Mouse (Mus musculus) kidney, postnatal 4 days (tissue): ENCODE results near the gene Med29.
A peak's percentile ranks its signal among the peaks of the same experiment; 100 is the strongest.

Experiments used
- DNase-seq, 2 experiments: peaks; one replicate each; pipeline ENCODE4 v3.0.0; 2021; ENCODE audit warnings: mixed read lengths in 2 of 2

The Med29 gene

DNA sequence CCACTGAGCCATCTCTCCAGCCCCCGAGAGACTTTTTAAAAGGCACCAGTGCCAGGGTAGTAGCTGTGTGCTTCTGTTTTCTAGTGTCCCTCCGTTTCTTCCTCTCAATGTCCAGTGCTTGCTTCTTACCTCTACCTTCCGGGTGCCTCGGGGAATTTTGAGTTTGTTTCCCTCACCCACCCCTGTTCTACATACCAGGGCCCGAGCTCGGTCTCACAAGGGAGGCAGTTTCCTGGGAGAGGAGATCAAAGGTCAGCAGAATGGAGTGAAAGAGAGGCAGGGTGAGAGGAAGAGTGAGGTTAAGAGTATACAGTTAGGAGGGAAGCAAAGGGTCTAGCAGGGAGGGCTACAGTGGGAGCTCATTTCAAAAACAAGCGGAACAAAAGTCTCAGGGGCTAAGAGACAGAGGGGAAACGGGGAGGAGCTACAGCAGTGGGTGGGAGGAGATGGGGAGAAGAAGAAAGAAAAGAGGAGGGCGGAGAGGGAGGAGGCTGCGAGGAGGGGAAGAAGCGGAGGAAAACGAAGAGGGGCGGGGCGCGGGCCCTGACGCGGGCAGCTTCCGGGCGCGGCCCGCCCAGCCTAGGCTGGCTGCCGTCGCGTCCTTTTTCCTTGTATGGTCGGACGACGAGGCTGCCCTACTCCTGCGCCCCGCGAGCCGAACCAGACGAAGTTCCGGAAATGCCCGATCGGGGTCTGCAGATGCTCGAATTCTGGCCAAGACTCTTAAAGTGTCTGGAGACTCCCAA is 17.2 kb downstream of the Med29 start:
- peak; percentile 93 to 96 for DNase-seq

DNA sequence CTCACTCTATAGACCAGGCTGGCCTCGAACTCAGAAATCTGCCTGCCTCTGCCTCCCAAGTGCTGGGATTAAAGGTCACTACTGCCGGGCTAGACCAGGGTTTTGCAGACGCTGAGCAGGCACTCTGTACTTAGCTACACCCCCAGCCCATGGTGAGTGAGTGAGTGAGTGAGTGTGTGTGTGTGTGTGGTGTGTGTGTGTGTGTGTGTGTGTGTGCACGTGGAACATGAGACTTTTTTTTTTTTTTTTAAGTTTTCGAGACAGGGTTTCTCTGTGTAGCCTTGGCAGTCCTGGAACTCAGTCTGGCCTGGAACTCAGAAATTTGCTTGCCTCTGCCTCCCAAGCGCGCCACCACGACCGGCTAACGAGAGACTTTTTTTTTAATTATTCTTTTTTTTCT is 17.9 kb downstream of the Med29 start:
- peak in 1 of 2 experiments; percentile 30 for DNase-seq

DNA sequence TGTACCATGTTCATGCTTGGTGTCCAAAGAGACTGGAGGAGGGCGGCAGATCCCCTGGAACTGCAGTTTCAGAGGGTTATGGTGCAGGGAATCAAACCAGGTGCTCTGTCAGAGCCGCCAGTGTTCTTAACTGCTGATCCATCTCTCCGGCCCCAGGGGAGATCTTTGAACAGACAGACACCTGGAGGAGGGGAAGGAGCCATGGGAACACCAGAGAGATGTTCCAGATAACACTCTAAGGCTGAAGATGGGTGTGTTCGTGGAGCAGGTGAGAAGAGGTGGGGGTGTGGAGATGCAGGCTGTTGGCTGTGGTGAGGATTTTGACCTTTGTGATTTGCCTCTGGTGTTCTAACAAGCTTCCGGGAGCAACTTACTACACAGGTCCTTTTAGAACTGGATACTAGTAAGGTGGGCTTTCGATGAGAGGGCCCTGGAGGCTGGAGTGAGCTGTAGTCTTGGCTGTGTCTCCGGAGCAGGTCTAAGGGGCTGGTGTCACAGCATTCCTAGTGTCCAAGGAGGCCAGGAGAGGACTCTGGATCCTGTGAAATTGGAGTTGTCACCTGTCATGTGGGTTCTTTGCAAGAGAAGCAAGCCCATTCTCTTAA is 18.5 kb downstream of the Med29 start:
- no peak for DNase-seq

DNA sequence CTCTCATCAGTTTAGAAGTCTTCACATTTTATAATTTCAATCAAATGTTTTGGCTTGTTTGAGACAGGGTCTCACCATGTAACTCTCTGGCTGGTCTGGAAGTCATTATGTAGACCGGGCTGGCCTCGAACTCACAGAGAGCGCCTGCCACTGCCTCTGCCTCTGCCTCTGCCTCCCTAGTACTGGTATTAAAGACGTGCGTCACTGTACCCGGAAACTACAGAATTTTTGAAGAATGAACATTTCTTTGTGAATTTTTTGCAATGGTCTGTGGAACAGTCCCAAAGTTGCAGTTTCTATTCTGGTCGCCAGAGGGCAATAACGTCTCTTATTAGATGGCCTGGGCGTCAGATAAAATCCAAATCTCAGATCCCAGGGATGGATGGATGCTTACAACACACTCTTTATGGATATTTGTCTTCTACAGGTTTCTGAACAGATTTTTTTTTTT is 19.4 kb downstream of the Med29 start:
- peak; percentile 84 to 89 for DNase-seq

GRCm38 (mm10) chr7:28372251-28373108 is 20.0 kb downstream of the Med29 start, which contains the start of gene Plekhg2:
TSS of gene Plekhg2 (minus strand) at chr7:28372599.
- peak; percentile 98 to 99 for DNase-seq

DNA sequence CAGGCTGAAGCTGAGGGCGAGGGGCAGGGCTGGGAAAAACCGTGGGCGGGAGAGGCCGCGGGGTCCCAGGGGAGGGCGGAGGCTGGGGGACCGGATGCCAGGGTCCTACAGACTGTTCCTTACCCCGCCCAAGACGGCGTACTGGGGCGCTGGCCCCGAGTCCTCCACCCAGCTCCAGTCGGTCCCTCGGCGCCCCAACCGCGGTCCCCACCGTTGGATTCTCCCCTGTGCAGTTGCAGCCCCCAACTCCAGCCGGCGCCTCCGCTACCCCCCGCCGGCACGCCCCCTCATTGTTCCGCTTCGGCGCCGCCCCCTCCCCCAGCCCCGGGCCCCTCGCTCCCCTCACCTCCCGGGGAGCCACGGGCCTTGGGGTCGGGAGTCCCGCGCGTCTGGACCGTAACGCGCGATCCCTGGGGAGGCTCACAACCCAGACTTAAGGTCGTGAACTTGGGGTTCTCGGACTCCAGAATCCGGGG is 21.0 kb downstream of the Med29 start:
- DNase-seq, result peak; percentile 83 to 89

DNA sequence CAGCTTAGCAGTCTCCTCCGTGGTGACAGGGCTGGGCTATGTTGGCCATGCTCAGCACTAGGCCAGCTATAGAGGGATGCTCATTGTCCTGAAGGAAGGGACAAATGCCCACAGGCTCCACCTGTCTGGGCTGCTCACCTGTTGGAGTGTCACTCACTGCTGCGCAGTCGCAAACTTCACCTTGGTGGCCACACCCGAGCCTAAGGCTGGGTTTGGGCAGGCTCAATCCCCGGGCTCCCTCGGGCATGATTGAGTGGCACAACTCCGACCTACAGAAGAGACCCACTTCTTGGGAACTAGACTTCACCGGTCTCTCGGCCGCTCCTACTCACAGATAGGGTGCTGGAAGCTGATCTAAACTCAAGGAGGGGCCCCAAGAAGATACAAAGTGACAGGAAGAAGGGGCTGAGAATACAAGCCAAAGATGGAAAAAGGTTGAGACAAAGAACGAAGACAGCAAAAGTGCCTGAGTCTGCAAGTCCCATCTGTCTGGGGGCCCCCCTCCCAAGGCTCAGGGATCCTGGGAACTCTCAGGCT is 21.5 kb downstream of the Med29 start:
- peak; percentile 35 to 63 for DNase-seq

GRCm38 (mm10) chr7:28370051-28370450 is 22.5 kb downstream of the Med29 start:
- DNase-seq, result no peak

- no peak for DNase-seq
Observed at GRCm38 (mm10) chr7:28368276-28368920, 24.1 kb downstream of the Med29 start.

DNA sequence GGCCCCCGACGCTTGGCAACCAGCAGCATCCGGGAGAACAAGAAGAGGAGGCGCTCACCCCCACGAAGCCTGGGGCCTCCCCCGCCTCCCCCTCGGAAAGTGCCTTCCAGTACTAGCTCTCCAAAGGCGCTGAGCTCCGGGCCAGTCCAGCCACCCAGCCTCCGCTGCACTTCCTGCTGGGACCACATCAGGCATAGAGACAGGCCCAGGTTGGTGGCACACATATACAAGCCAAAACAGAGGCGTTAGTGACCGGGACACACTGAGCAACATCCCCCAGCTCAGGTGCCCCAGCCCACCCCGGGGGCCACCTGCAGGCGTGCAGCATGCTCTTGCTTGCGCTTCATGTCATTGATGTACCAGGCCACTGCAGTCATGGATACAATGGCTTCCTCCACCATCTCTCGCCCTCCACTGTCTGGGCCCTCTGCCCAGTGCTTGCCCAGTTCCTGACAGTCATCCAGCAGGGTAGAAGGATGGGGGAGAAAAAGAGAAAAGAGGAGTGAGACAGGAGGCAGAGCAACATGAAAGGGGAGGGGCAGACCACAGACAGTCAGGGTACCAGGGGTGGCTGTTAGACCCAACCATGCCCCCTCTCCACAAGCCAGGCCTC is 24.7 kb downstream of the Med29 start:
- no peak for DNase-seq

GRCm38 (mm10) chr7:28362441-28363060 is 30.0 kb downstream of the Med29 start:
- DNase-seq, result peak in 1 of 2 experiments; percentile 4

GRCm38 (mm10) chr7:28361647-28362341 is 30.7 kb downstream of the Med29 start:
- peak in 1 of 2 experiments; percentile 2 for DNase-seq

GRCm38 (mm10) chr7:28360291-28360690 is 32.2 kb downstream of the Med29 start:
- DNase-seq, result no peak

- peak in 1 of 2 experiments; percentile 33 for DNase-seq
Observed at GRCm38 (mm10) chr7:28359854-28360253, 32.7 kb downstream of the Med29 start.

- DNase-seq, result no peak
Observed at GRCm38 (mm10) chr7:28358431-28358830, 34.1 kb downstream of the Med29 start.

- peak in 1 of 2 experiments; percentile 47 for DNase-seq
Observed at GRCm38 (mm10) chr7:28357984-28358383, 34.5 kb downstream of the Med29 start.

- peak; percentile 81 to 88 for DNase-seq
Observed at GRCm38 (mm10) chr7:28356981-28357380, 35.5 kb downstream of the Med29 start.

- no peak for DNase-seq
Observed at GRCm38 (mm10) chr7:28355221-28355620, 37.3 kb downstream of the Med29 start.

- DNase-seq, result no peak
Observed at GRCm38 (mm10) chr7:28354596-28354995, 37.9 kb downstream of the Med29 start.

- no peak for DNase-seq
Observed at GRCm38 (mm10) chr7:28354113-28354581, 38.4 kb downstream of the Med29 start.
